Mouse (Mus musculus) hindbrain, postnatal 0 days (tissue): ENCODE measurements around the gene Dgcr8. TPM values are rescaled to one million over a fixed set of nuclear protein-coding genes. Genes with fewer than 3 reads are reported as not detected.
"Not testable (repeated sequence)": the region's sequence is repeated elsewhere in the genome, so short reads cannot be mapped to it uniquely, and the experiment has no call there.

Experiments
- ATAC-seq: fragments of 200-750 bp; cut with Nextera tagmentation; 2 replicates; pipeline ENCODE4 v1.8.0; 2017; ENCODE audit warnings: mild to moderate bottlenecking, moderate TSS enrichment, moderate library complexity
- DNase-seq: peaks from one replicate; pipeline ENCODE4 v3.0.0-alpha.2; 2015; ENCODE audit warnings: low spot score
- H3K27ac ChIP-seq: fragments of 300-500 bp; sonication (generic); 2 replicates; pipeline ENCODE4 v1.5.1; 2014; ENCODE audit warnings: mild to moderate bottlenecking
- H3K27me3 ChIP-seq: fragments of 300-500 bp; sonication (generic); 2 replicates; pipeline ENCODE4 v1.6.1; 2014; ENCODE audit warnings: low read length, mixed read lengths; ENCODE audit not compliant: insufficient read depth
- H3K36me3 ChIP-seq: fragments of 300-500 bp; sonication (generic); 2 replicates; pipeline ENCODE4 v1.6.1; 2014; ENCODE audit warnings: low read length, mixed read lengths; ENCODE audit not compliant: insufficient read depth
- H3K4me1 ChIP-seq: fragments of 300-500 bp; sonication (generic); 2 replicates; pipeline ENCODE4 v1.6.1; 2014; ENCODE audit warnings: antibody characterized with exemption, low read length, mixed read lengths; ENCODE audit not compliant: insufficient read depth
- H3K4me2 ChIP-seq: fragments of 300-500 bp; sonication (generic); 2 replicates; pipeline ENCODE4 v1.6.1; 2014; ENCODE audit warnings: low read depth, mild to moderate bottlenecking, low read length, moderate library complexity, mixed read lengths
- H3K4me3 ChIP-seq: fragments of 300-500 bp; sonication (generic); 2 replicates; pipeline ENCODE4 v1.5.1; 2014; ENCODE audit warnings: low read length
- H3K9ac ChIP-seq: fragments of 300-500 bp; sonication (generic); replicated peaks from 2 replicates; pipeline ENCODE4 v1.6.1; 2014; ENCODE audit warnings: mild to moderate bottlenecking, low read length, moderate library complexity, mixed read lengths
- H3K9me3 ChIP-seq: fragments of 300-500 bp; sonication (generic); 2 replicates; pipeline ENCODE4 v1.6.1; 2016; ENCODE audit warnings: low read length, mixed read lengths
- CTCF ChIP-seq: IDR thresholded peaks from 2 replicates; pipeline ENCODE4 v1.5.1; 2016; ENCODE audit warnings: antibody characterized with exemption, control low read depth, low read depth
- WGBS: fragments of 180-500 bp; shearing (Covaris S2); extraction: QIAGEN DNeasy Blood & Tissue Kit; methylation state at CpG from one replicate; pipeline ENCODE4 v1.1.7; 2014; 5-methylcytosine and 5-hydroxymethylcytosine counted together
- polyA plus RNA-seq: library from polyadenylated mRNA; unstranded; fragments of >200 nt; fragmentation: Nextera tagmentation; extraction: Ambion mirVana; gene quantifications from 2 replicates; pipeline ENCODE4 v1.2.1, GENCODE M21; 2015
- total RNA-seq: library from RNA; depleted of rRNA; stranded (reverse); fragments of >200 nt; gene quantifications from 2 replicates; pipeline ENCODE4 v1.2.3, GENCODE M21; 2014

The Dgcr8 gene
- total and polyA plus RNA-seq, 2 experiments from 2014 or later, result 20.8 to 39.9 TPM

DNA sequence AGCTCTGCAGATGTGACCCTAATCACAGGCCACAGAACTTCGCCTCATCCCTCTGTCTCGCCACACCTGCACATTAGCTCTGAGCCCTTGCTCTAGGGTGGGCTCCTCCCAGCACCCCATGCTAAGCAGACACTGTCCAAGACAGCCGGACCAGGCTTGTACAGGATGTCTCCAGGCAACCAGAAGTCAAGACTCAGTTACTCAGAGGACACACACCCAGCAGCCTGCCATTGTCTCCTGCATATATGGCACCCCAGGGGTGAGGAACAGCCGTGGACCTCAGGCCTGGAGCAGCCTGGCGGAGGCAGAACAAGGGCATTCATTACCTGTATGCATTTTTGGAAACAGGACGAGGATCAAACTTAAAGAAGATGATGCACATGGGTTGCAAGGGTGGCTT is 35.0 kb upstream of the Dgcr8 start:
- DNase-seq (no peak), ATAC-seq (0 out of 2 replicates have a peak, but pooled peaks have one; percentile 43)
- Histone ChIP-seq H3K36me3 (peaks cover 12% of the 10 kb centered on the region; the same call in 1 of the 2 replicates), H3K27ac (no peak overlapping the region), H3K4me3 (no peak overlapping the region), H3K27me3 (no peaks in the 10 kb centered on the region), H3K4me2 (no peak overlapping the region), H3K4me1 (no peaks in the 10 kb centered on the region), H3K9ac (no peak overlapping the region), H3K9me3 (no peaks in the 10 kb centered on the region)
- 63% methylated on average over 6 of the region's 6 CpGs for WGBS
- no peak for TF ChIP-seq CTCF

GRCm38 (mm10) chr16:18323460-18323859 is 34.4 kb upstream of the Dgcr8 start:
- Histone ChIP-seq H3K27me3 (no peaks in the 10 kb centered on the region), H3K9me3 (no peaks in the 10 kb centered on the region), H3K36me3 (peaks cover 13% of the 10 kb centered on the region; the same call in 1 of the 2 replicates), H3K9ac (no peak overlapping the region), H3K4me3 (no peak overlapping the region), H3K27ac (no peak overlapping the region), H3K4me1 (no peaks in the 10 kb centered on the region), H3K4me2 (no peak overlapping the region)
- TF ChIP-seq CTCF, result no peak
- ATAC-seq, result no peak
- no peak for DNase-seq
- whole genome bisulfite sequencing, result 82% methylated on average over 2 of the region's 2 CpGs

DNA sequence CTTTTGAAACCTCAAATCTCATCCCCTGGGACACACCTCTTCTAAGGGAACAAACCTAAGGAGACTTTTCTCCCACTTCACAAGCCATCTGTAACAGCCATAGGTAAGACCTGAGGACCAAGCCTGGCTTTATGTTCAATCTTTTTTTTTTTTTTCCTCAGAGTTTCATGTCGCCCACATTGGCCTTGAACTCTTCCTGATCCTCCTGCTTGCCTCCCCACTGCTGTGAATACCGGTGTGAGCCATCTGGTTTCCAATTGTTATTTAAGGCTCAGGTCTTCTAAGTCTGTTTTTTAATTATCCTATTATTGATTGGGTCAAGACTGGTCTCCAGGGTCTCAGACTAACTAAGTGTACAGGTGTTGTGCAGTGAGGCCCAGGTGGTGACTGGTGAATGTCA is 32.4 kb upstream of the Dgcr8 start:
- ATAC-seq (no peak), DNase-seq (no peak)
- Histone ChIP-seq H3K4me1 (no peaks in the 10 kb centered on the region), H3K4me2 (no peak overlapping the region), H3K27ac (no peak overlapping the region), H3K27me3 (no peaks in the 10 kb centered on the region), H3K9me3 (no peaks in the 10 kb centered on the region), H3K4me3 (no peak overlapping the region), H3K36me3 (peaks cover 16% of the 10 kb centered on the region; the same call in 1 of the 2 replicates), H3K9ac (no peak overlapping the region)
- 78% methylated on average over 2 of the region's 2 CpGs for WGBS
- no peak for TF ChIP-seq CTCF

DNA sequence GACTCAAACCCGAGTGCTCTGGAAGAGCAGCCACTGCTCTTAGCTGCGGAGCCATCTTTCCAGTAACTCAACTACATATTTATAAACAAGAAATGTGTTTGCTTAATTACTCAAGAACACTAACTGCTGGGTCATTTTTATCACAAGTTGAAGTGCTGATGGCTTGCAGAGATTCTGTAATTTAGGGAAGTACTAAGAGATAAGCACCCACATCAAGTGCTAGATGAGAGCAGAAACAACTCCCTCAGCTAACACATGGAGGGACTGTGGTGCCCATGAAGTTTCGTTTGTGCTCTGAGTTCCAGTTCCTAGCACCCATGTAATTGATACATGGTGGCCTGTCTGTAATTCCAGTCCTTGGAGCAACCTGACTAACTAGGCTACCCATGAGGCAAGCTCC is 29.9 kb upstream of the Dgcr8 start:
- Histone ChIP-seq H3K4me3 (no peak overlapping the region), H3K4me1 (no peaks in the 10 kb centered on the region), H3K27me3 (no peaks in the 10 kb centered on the region), H3K27ac (no peak overlapping the region), H3K9me3 (no peaks in the 10 kb centered on the region), H3K4me2 (no peak overlapping the region), H3K9ac (no peak overlapping the region), H3K36me3 (peaks cover 16% of the 10 kb centered on the region; the same call in 1 of the 2 replicates)
- ATAC-seq (no peak), DNase-seq (no peak)
- WGBS, result 90% methylated on average over 3 of the region's 3 CpGs
- TF ChIP-seq CTCF, result no peak

DNA sequence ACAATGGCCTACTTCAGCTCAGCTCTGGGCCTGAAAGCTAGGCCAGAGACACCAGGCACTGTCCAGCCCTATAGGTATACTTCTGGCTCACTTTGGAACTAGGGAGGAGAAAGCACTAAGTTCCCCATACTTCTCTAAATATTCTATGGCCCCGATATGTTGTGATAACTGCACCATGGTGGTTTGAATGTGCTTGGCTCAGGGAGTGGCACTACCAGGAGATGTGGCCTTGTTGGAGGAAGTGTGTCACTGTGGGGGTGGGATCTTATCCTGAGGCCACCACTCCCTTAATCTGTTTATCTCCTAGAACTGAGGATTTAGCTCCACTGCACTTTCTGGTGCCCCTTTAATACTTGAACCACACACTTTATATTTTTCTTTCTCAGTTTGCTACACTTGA is 19.1 kb upstream of the Dgcr8 start:
- 96% methylated on average over 1 of the region's 1 CpGs for WGBS
- Histone ChIP-seq H3K27ac (no peak overlapping the region), H3K9ac (no peak overlapping the region), H3K4me1 (no peaks in the 10 kb centered on the region), H3K4me2 (no peak overlapping the region), H3K4me3 (no peak overlapping the region), H3K27me3 (no peaks in the 10 kb centered on the region), H3K9me3 (no peaks in the 10 kb centered on the region), H3K36me3 (peaks cover 9% of the 10 kb centered on the region; the same call in 1 of the 2 replicates)
- no peak for TF ChIP-seq CTCF
- DNase-seq, result no peak
- no peak for ATAC-seq

GRCm38 (mm10) chr16:18289614-18290013 is 568 bp upstream of the Dgcr8 start:
- H3K4me2 ChIP-seq, result peak overlapping the region; percentile 43; the same call in 1 of the 2 replicates
- peaks cover 13% of the 10 kb centered on the region for H3K4me1 ChIP-seq
- peak overlapping the region; percentile 94 for H3K4me3 ChIP-seq
- H3K27me3 ChIP-seq, ATAC-seq, DNase-seq, H3K9me3 ChIP-seq, H3K36me3 ChIP-seq, H3K27ac ChIP-seq: not testable (repeated sequence)
- WGBS, result 9% methylated on average over 6 of the region's 10 CpGs
- 0 out of 2 replicates have a peak overlapping the region, but pooled peaks have one; percentile 97 for H3K9ac ChIP-seq

DNA sequence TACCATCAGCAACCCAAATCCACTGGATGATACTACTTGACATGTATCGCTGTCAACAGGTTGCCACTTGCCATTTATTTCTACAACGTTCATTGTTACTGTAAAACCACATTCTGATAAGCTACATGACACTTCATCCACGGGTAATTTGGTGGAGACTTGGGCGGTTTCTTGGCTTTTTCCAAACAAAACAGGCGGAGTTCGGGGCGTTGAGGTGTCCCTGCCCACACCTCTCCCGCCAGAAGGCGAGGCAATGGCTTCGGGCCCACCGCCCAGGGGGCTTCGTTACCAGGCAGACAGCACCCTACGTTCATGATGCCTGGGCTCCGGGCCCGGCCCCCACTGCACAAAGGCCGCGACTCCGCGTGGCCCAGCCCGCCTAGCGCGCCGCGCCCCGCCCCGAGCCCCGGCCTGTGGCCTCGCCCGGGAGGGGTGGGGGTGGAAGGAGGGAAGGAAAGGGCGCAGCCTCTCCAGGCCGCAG is 425 bp downstream of the Dgcr8 start:
- DNase-seq (peak; percentile 69), ATAC-seq (peak; percentile 78)
- Histone ChIP-seq H3K36me3 (peaks cover 9% of the 10 kb centered on the region; the same call in 1 of the 2 replicates), H3K4me2 (peak overlapping the region; percentile 93), H3K9me3 (no peaks in the 10 kb centered on the region), H3K4me1 (peaks cover 13% of the 10 kb centered on the region), H3K27me3 (no peaks in the 10 kb centered on the region), H3K4me3 (peak overlapping the region; percentile 94), H3K9ac (peak overlapping the region; percentile 97), H3K27ac (peak overlapping the region; percentile 89)
- no peak for TF ChIP-seq CTCF
- WGBS, result under 1% methylated on average over 27 of the region's 31 CpGs
